Mouse (Mus musculus) CH12.LX (cell line): Measurements from ENCODE around the gene Csl.

Experiments
- CTCF ChIP-seq, 2 experiments: IDR thresholded peaks in 1 of 2; conservative IDR thresholded peaks in 1 of 2; 2 replicates each; pipeline ENCODE4 v1.5.1; 2011 to 2012; ENCODE audit warnings: low read depth in 2 of 2, low read length in 2 of 2, improper control_type of control experiment in 1 of 2, inconsistent platforms in 1 of 2, mild to moderate bottlenecking in 1 of 2, moderate library complexity in 1 of 2
- EP300 ChIP-seq: IDR thresholded peaks from 2 replicates; pipeline ENCODE4 v1.6.1; 2011; ENCODE audit warnings: low read length, improper control_type of control experiment
- USF2 ChIP-seq: conservative IDR thresholded peaks from 2 replicates; pipeline ENCODE4 v1.6.1; 2011; ENCODE audit warnings: low read depth, low read length, improper control_type of control experiment
- ZNF384 ChIP-seq: IDR thresholded peaks from 2 replicates; pipeline ENCODE4 v1.6.1; 2012; ENCODE audit warnings: low read depth, low read length, improper control_type of control experiment, inconsistent platforms

DNA sequence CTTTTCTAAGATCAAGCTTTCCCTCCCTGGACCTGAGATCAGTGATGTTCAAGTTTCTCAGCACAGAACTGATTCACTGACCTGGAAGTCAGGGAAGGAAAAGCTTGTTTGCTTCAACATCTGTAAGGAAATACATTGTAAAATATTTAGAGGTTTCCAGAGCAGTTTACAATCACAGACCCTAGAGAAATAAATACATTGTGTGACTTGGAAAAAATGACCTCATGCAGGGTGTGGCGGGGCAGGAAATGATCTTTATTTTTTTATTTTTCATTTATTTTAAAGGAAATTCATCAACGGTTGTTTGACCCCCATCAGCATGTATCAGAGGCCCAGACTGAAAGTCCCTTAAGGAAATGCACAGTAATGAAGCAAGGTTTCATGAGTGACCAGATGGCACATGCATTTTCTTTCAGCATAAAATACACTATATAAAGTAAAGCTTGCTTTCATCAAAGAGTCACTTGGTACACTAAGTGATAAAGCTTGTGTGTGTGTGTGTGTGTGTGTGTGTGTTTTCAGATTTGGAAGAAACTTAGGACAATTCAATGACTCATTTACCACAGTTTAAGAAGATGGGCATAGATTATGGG is 10.7 kb downstream of the Csl start:
- no peak for TF ChIP-seq USF2
- no peak for TF ChIP-seq EP300
- TF ChIP-seq CTCF (conservative IDR thresholded peaks at IDR 0.05 in 1 of 2, IDR thresholded peaks at IDR 0.05 in 1 of 2; ENCODE audit: low read depth in 2 of 2, low read length in 2 of 2): no peak
- no peak for TF ChIP-seq ZNF384
